Mouse (Mus musculus): Measurements from ENCODE around the gene Tango2. TPM values are rescaled to one million over a fixed set of nuclear protein-coding genes. Genes with fewer than 3 reads are reported as not detected.
A peak's percentile ranks its signal among the peaks of the same experiment; 100 is the strongest.

Gene Tango2
- polyA plus RNA-seq, 1 experiment from 2014 or later, result 39.1 TPM

DNA sequence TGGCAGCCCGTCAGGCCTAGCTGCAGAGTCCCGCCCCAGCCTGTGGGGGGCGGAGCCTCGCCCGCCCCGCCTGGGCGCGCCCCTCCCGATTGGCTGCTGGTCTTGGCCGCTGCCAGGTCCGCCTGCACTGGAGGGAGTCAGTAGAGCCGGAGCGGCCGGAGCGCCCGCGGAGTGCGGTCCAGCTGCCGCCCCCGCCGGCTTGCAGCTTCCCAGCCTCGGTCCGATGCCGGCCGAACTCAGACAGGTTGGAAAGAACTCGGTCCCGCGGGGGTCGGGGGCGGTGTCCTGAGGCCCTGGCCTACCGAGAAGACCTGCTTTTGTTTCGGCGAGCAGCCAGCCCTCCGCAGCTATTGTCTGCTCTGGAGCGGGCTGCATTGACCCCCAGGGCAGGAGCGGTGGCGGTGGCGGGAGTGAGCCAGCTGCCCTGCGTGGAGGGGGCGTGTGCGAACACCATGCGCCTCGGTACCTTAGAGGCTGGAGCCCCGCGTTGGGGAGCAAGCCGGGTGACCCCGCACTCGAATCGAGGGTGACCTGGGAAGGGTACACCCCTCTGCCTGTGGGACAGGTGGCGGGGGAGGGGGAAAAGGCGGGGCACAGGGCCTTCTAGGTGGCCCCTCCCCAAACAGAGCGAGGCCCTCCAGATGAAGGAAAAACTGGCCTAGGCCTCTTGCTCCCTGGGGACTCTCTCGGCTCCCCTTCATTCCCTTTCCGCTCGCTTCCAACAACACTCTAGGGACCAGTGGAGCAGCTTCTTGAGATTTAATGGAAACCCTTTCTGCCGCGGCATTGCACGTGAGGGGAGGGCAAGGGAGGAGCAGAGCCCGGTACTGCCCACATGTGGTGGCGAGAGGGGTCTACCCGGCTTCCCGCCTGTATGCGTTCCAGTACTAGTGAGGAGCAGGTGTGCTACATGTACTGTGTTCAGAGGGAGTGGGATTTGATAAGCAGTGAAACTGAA is 44.8 kb upstream of the Tango2 start:
- ATAC-seq (replicated peaks; ENCODE audit: low FRiP score) (peak; percentile 83), DNase-seq (ENCODE audit: low spot score) (peak; percentile 95)
- H3K36me3 ChIP-seq (ENCODE audit: control insufficient read depth, insufficient read depth, low read length), result peaks cover 5% of the 10 kb centered on the region; the same call in 1 of the 2 replicates
- H3K27me3 ChIP-seq (ENCODE audit: control insufficient read depth, insufficient read depth, low read length), result no peaks in the 10 kb centered on the region
- peaks cover 37% of the 10 kb centered on the region for H3K4me1 ChIP-seq (replicated peaks; ENCODE audit: control insufficient read depth, insufficient read depth, low read length)
- H3K27ac ChIP-seq (ENCODE audit: low read depth, low read length), result peak overlapping the region; percentile 90
- no peaks in the 10 kb centered on the region for H3K9me3 ChIP-seq (ENCODE audit: control insufficient read depth, low read length)
- WGBS, result under 1% methylated on average over 56 of the region's 63 CpGs
- H3K9ac ChIP-seq (ENCODE audit: low read length), result peak overlapping the region; percentile 96
- peak overlapping the region; percentile 94 for H3K4me2 ChIP-seq (ENCODE audit: low read depth, low read length, severe bottlenecking)
- peak overlapping the region; percentile 82 for H3K4me3 ChIP-seq (ENCODE audit: low read depth, low read length)

DNA sequence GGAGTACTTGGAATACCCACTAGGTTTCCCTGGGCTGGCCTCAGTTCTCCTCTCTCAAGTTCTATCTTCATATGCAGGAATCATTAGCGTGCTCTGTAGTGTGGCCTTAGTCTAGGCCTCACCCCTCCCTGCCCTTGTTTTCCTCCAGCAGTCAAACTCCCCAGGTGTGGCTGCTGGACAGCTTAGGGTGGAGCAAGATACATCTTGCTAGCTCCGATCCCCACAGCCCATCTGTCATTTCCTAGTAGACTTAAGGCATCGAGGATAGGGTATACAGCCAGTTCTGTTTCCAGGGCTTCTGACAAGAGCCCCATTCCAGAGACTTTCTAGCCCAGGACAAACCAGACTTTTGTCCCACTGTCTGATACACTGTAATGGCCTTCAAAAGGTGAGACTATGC is 43.8 kb upstream of the Tango2 start:
- Histone ChIP-seq H3K27ac (ENCODE audit: low read depth, low read length) (no peak overlapping the region), H3K4me1 (replicated peaks; ENCODE audit: control insufficient read depth, insufficient read depth, low read length) (peaks cover 44% of the 10 kb centered on the region), H3K4me2 (ENCODE audit: low read depth, low read length, severe bottlenecking) (0 out of 2 replicates have a peak overlapping the region, but pooled peaks have one; percentile 94), H3K9ac (ENCODE audit: low read length) (no peak overlapping the region; the same call in 1 of the 2 replicates), H3K9me3 (ENCODE audit: control insufficient read depth, low read length) (no peaks in the 10 kb centered on the region), H3K4me3 (ENCODE audit: low read depth, low read length) (no peak overlapping the region), H3K36me3 (ENCODE audit: control insufficient read depth, insufficient read depth, low read length) (no peaks in the 10 kb centered on the region), H3K27me3 (ENCODE audit: control insufficient read depth, insufficient read depth, low read length) (no peaks in the 10 kb centered on the region)
- DNase-seq (ENCODE audit: low spot score) (peak; percentile 50), ATAC-seq (replicated peaks; ENCODE audit: low FRiP score) (no peak)
- WGBS, result 87% methylated on average over 3 of the region's 3 CpGs

GRCm38 (mm10) chr16:18391127-18391526 is 43.2 kb upstream of the Tango2 start:
- Histone ChIP-seq H3K27ac (ENCODE audit: low read depth, low read length) (no peak overlapping the region), H3K9ac (ENCODE audit: low read length) (no peak overlapping the region), H3K27me3 (ENCODE audit: control insufficient read depth, insufficient read depth, low read length) (no peaks in the 10 kb centered on the region), H3K9me3 (ENCODE audit: control insufficient read depth, low read length) (no peaks in the 10 kb centered on the region), H3K4me2 (ENCODE audit: low read depth, low read length, severe bottlenecking) (no peak overlapping the region), H3K36me3 (ENCODE audit: control insufficient read depth, insufficient read depth, low read length) (no peaks in the 10 kb centered on the region), H3K4me1 (replicated peaks; ENCODE audit: control insufficient read depth, insufficient read depth, low read length) (peaks cover 43% of the 10 kb centered on the region), H3K4me3 (ENCODE audit: low read depth, low read length) (no peak overlapping the region)
- ATAC-seq (replicated peaks; ENCODE audit: low FRiP score) (no peak), DNase-seq (ENCODE audit: low spot score) (peak; percentile 45)
- 91% methylated on average over 3 of the region's 3 CpGs for WGBS

GRCm38 (mm10) chr16:18390399-18390798 is 42.5 kb upstream of the Tango2 start:
- ATAC-seq (replicated peaks; ENCODE audit: low FRiP score) (no peak), DNase-seq (ENCODE audit: low spot score) (no peak)
- no peak overlapping the region for H3K4me3 ChIP-seq (ENCODE audit: low read depth, low read length)
- no peaks in the 10 kb centered on the region for H3K27me3 ChIP-seq (ENCODE audit: control insufficient read depth, insufficient read depth, low read length)
- peaks cover 38% of the 10 kb centered on the region for H3K4me1 ChIP-seq (replicated peaks; ENCODE audit: control insufficient read depth, insufficient read depth, low read length)
- no peak overlapping the region for H3K4me2 ChIP-seq (ENCODE audit: low read depth, low read length, severe bottlenecking)
- no peak overlapping the region for H3K9ac ChIP-seq (ENCODE audit: low read length)
- H3K36me3 ChIP-seq (ENCODE audit: control insufficient read depth, insufficient read depth, low read length), result no peaks in the 10 kb centered on the region
- H3K27ac ChIP-seq (ENCODE audit: low read depth, low read length), result no peak overlapping the region
- 76% methylated on average over 6 of the region's 6 CpGs for WGBS
- no peaks in the 10 kb centered on the region for H3K9me3 ChIP-seq (ENCODE audit: control insufficient read depth, low read length)

DNA sequence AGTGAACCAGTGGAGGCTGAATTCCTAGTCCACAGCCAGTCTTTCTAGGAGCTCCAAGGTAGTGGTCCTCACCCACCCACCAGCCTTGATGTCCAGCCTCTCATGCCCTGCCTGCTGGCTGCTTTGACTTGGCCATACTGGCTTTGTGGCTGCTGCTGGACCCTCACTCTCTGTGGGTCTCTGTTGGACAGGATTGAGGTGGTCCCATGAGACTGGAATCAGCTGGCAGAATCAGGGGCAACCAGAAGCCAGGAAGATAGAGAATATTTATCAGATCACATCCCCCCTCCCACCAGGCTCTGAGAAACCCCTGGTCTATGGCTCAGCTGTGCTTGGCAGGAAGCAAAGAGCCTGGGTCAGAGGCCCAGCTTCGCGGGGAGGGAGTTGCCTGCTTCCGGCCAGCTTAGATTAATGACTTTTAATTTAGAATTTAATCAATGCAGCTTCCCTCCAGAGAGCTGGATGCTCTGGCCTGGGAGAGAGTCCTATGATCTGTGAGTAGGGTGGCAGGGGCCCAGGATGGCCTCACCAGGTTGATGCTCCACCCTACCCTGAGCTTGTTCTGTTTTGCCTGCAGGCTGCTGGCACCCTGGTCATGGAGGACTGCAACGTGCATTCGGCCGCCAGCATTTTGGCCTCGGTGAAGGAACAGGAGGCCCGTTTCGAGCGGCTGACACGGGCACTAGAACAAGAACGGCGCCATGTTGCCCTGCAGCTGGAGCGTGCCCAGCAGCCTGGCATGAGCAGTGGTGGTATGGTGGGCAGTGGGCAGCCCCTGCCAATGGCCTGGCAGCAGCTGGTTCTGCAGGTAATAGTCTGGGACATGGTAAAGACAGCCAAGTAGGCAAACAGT is 40.9 kb upstream of the Tango2 start:
- no peaks in the 10 kb centered on the region for H3K36me3 ChIP-seq (ENCODE audit: control insufficient read depth, insufficient read depth, low read length)
- H3K4me3 ChIP-seq (ENCODE audit: low read depth, low read length), result no peak overlapping the region
- peak; percentile 47 for DNase-seq (ENCODE audit: low spot score)
- H3K9ac ChIP-seq (ENCODE audit: low read length), result no peak overlapping the region
- 90% methylated on average over 14 of the region's 14 CpGs for WGBS
- H3K27me3 ChIP-seq (ENCODE audit: control insufficient read depth, insufficient read depth, low read length), result no peaks in the 10 kb centered on the region
- no peak overlapping the region for H3K27ac ChIP-seq (ENCODE audit: low read depth, low read length)
- ATAC-seq (replicated peaks; ENCODE audit: low FRiP score), result no peak
- H3K9me3 ChIP-seq (ENCODE audit: control insufficient read depth, low read length), result no peaks in the 10 kb centered on the region
- H3K4me1 ChIP-seq (replicated peaks; ENCODE audit: control insufficient read depth, insufficient read depth, low read length), result peaks cover 26% of the 10 kb centered on the region
- H3K4me2 ChIP-seq (ENCODE audit: low read depth, low read length, severe bottlenecking), result no peak overlapping the region

DNA sequence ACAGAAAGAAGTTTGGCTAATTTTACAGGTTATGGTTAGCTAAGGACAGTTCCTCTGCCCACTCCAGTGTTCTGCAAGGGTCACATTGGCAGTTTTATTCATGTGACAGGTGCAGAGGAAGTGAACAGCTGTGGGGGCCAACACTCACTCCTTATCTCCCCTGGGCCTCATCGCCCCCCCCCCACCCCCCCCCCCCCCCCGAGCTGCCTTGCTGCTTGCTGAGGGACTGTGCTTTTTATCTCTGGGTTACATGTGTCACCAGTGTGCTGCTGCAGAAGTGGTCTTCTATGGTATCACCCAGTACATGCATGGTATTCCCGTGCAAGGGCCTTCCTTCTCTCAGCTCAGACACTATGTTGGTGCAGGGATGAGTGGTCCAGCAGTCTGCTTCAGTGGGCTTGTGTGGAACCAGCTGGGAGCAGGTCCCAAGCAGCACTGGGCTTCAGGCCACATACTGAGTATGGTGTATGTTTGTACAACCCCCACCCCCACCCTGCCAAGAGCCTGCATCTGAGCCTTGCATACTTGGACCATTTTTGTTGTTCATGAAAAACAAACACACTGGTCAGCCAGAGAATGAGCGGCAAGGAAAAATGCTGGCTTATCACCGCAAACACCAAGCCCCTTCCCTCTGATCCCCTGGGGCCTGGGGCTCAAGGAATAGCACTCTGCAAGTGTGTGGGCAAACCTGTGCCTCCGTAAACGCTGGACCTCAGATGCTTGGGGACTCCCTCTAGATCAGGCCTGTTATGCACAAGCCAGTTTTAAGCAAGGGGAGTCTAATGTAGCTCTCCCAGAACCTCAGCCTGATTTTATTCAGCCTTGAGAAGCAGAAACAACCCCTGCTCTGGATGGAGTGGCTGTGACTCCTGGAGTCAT is 40.0 kb upstream of the Tango2 start:
- H3K9ac ChIP-seq (ENCODE audit: low read length), result no peak overlapping the region
- 52% methylated on average over 6 of the region's 7 CpGs for WGBS

DNA sequence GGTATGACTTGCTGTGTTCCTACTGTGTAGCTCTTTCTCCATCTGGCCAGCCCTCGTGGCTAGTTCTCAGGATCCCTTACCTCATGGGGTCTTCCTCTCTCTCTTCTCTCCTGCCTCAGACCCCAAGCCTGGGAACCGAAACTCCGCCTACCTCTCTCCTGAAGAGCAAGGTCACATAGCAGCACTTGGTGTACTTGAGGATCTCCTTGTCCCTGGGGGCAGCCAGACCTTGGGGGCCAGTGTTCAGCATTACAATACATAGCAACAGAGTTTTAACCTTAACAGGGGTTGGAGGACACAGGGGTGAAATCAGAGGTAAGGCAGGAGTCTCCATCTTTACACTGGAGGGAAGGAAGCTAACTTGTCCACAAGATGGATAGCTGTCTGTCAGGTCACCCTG is 39.1 kb upstream of the Tango2 start:
- DNase-seq (ENCODE audit: low spot score), result no peak
- 77% methylated on average over 3 of the region's 3 CpGs for WGBS
- H3K27ac ChIP-seq (ENCODE audit: low read depth, low read length), result no peak overlapping the region

More for the DNA sequence above, 40.0 kb upstream of the Tango2 start:
- Histone ChIP-seq H3K4me3 (ENCODE audit: low read depth, low read length) (no peak overlapping the region), H3K9me3 (ENCODE audit: control insufficient read depth, low read length) (no peaks in the 10 kb centered on the region), H3K36me3 (ENCODE audit: control insufficient read depth, insufficient read depth, low read length) (no peaks in the 10 kb centered on the region), H3K4me2 (ENCODE audit: low read depth, low read length, severe bottlenecking) (no peak overlapping the region), H3K27ac (ENCODE audit: low read depth, low read length) (no peak overlapping the region), H3K4me1 (replicated peaks; ENCODE audit: control insufficient read depth, insufficient read depth, low read length) (peaks cover 24% of the 10 kb centered on the region), H3K27me3 (ENCODE audit: control insufficient read depth, insufficient read depth, low read length) (no peaks in the 10 kb centered on the region)
- ATAC-seq (replicated peaks; ENCODE audit: low FRiP score) (no peak), DNase-seq (ENCODE audit: low spot score) (peak; percentile 49)

GRCm38 (mm10) chr16:18386451-18386850 is 38.5 kb upstream of the Tango2 start:
- no peaks in the 10 kb centered on the region for H3K27me3 ChIP-seq (ENCODE audit: control insufficient read depth, insufficient read depth, low read length)

More for the DNA sequence above, 39.1 kb upstream of the Tango2 start:
- Histone ChIP-seq H3K4me2 (ENCODE audit: low read depth, low read length, severe bottlenecking) (no peak overlapping the region), H3K4me3 (ENCODE audit: low read depth, low read length) (no peak overlapping the region), H3K4me1 (replicated peaks; ENCODE audit: control insufficient read depth, insufficient read depth, low read length) (peaks cover 25% of the 10 kb centered on the region), H3K9ac (ENCODE audit: low read length) (no peak overlapping the region), H3K27me3 (ENCODE audit: control insufficient read depth, insufficient read depth, low read length) (no peaks in the 10 kb centered on the region), H3K36me3 (ENCODE audit: control insufficient read depth, insufficient read depth, low read length) (no peaks in the 10 kb centered on the region), H3K9me3 (ENCODE audit: control insufficient read depth, low read length) (no peaks in the 10 kb centered on the region)
- ATAC-seq (replicated peaks; ENCODE audit: low FRiP score), result no peak

More at GRCm38 (mm10) chr16:18386451-18386850, 38.5 kb upstream of the Tango2 start:
- no peaks in the 10 kb centered on the region for H3K36me3 ChIP-seq (ENCODE audit: control insufficient read depth, insufficient read depth, low read length)
- 88% methylated on average over 7 of the region's 7 CpGs for WGBS
- H3K4me3 ChIP-seq (ENCODE audit: low read depth, low read length), result no peak overlapping the region
- H3K4me2 ChIP-seq (ENCODE audit: low read depth, low read length, severe bottlenecking), result no peak overlapping the region
- H3K27ac ChIP-seq (ENCODE audit: low read depth, low read length), result no peak overlapping the region
- H3K9ac ChIP-seq (ENCODE audit: low read length), result no peak overlapping the region
- DNase-seq (ENCODE audit: low spot score) (no peak), ATAC-seq (replicated peaks; ENCODE audit: low FRiP score) (no peak)
- peaks cover 30% of the 10 kb centered on the region for H3K4me1 ChIP-seq (replicated peaks; ENCODE audit: control insufficient read depth, insufficient read depth, low read length)
- no peaks in the 10 kb centered on the region for H3K9me3 ChIP-seq (ENCODE audit: control insufficient read depth, low read length)

Data from forebrain, embryonic 11.5 days (tissue).